7 mouse cellular contexts compared by ENCODE assay signal in the genomic region with DNA sequence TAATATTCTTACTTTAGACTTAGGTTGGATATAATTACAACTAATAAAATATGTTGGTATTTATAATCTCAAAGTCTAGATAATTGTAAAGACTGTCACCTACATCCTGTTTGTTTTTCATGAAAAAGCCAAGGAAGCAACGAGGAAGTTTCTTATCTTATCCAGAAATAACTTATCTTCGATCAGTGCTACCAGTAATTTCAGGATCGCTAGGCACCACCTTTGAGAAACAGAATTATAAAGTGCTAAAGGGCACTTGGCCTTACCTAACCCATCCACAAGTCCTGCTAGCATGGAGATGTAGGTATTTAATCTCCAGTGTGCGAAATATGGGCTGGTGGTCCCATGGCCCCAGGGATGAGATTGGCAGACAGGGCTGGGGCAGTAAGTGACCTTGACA. TPM values are rescaled to one million over a fixed set of nuclear protein-coding genes. Genes with fewer than 3 reads are reported as not detected.
DNase-seq lines count a peak whose midpoint lies in the region; ATAC-seq and TF ChIP-seq lines count a peak whose summit lies in the region.

No protein-coding gene starts in this region.

- DNase-seq in lung, adult 2 months, result no peak
- no peak for DNase-seq in lung, postnatal 10 days
- DNase-seq in embryonic facial prominence, embryonic 14.5 days (ENCODE audit: low spot score), result no peak
- no peak for DNase-seq in spleen, adult 12 weeks (ENCODE audit: low spot score)
- DNase-seq in frontal cortex, postnatal 10 days (ENCODE audit: low spot score in 2 of 2), result no peak

- no peaks in the 10 kb centered on the region for H3K9me3 ChIP-seq in embryonic facial prominence, embryonic 14.5 days (ENCODE audit: control insufficient read depth, low read length)
- H3K9me3 ChIP-seq in intestine, postnatal 0 days (ENCODE audit: control insufficient read depth), result no peaks in the 10 kb centered on the region
- no peaks in the 10 kb centered on the region for H3K9me3 ChIP-seq in neural tube, embryonic 15.5 days (replicated peaks)

- 21% methylated on average over 4 of the region's 4 CpGs for WGBS in lung, adult 2 months
- 47% methylated on average over 4 of the region's 4 CpGs for WGBS in embryonic facial prominence, embryonic 14.5 days
- 21% methylated on average over 4 of the region's 4 CpGs for WGBS in intestine, postnatal 0 days
- 51% methylated on average over 4 of the region's 4 CpGs for WGBS in neural tube, embryonic 15.5 days

- ATAC-seq in embryonic facial prominence, embryonic 14.5 days (ENCODE audit: low read depth), result no peak
- ATAC-seq in intestine, postnatal 0 days, result no peak
- ATAC-seq in neural tube, embryonic 15.5 days (ENCODE audit: low FRiP score), result peak; percentile 0; the same call in 1 of the 2 replicates

- H3K4me2 ChIP-seq in embryonic facial prominence, embryonic 14.5 days (ENCODE audit: low read depth, low read length), result peak overlapping the region; percentile 72
- H3K4me2 ChIP-seq in intestine, postnatal 0 days (replicated peaks; ENCODE audit: low read depth), result peak overlapping the region; percentile 77
- peak overlapping the region; percentile 77 for H3K4me2 ChIP-seq in neural tube, embryonic 15.5 days

- no peak for TF ChIP-seq POLR2A in lung, adult 2 months (IDR thresholded peaks at IDR 0.05; ENCODE audit: borderline replicate concordance, extremely low read depth, low read depth, low read length)

- H3K4me3 ChIP-seq in lung, adult 2 months (replicated peaks; ENCODE audit: extremely low read depth, low read depth, low read length), result peak overlapping the region; percentile 97
- H3K4me3 ChIP-seq in embryonic facial prominence, embryonic 14.5 days (ENCODE audit: low read depth, low read length), result peak overlapping the region; percentile 62
- peak overlapping the region; percentile 91 for H3K4me3 ChIP-seq in intestine, postnatal 0 days (ENCODE audit: low read depth, low read length)
- peak overlapping the region; percentile 66 for H3K4me3 ChIP-seq in neural tube, embryonic 15.5 days (replicated peaks)

- H3K9ac ChIP-seq in embryonic facial prominence, embryonic 14.5 days (ENCODE audit: low read depth, low read length), result peak overlapping the region; percentile 82
- H3K9ac ChIP-seq in intestine, postnatal 0 days (ENCODE audit: low read depth, low read length), result peak overlapping the region; percentile 96
- H3K9ac ChIP-seq in neural tube, embryonic 15.5 days (replicated peaks), result peak overlapping the region; percentile 79

- H3K27me3 ChIP-seq in embryonic facial prominence, embryonic 14.5 days (replicated peaks; ENCODE audit: control insufficient read depth, insufficient read depth, low read length), result no peaks in the 10 kb centered on the region
- H3K27me3 ChIP-seq in intestine, postnatal 0 days (replicated peaks; ENCODE audit: control insufficient read depth, insufficient read depth, low read length), result no peaks in the 10 kb centered on the region
- no peaks in the 10 kb centered on the region for H3K27me3 ChIP-seq in neural tube, embryonic 15.5 days (replicated peaks)

- no peaks in the 10 kb centered on the region for H3K36me3 ChIP-seq in embryonic facial prominence, embryonic 14.5 days (ENCODE audit: control insufficient read depth, insufficient read depth, low read length)
- no peaks in the 10 kb centered on the region for H3K36me3 ChIP-seq in intestine, postnatal 0 days (ENCODE audit: control insufficient read depth, insufficient read depth)
- H3K36me3 ChIP-seq in neural tube, embryonic 15.5 days, result no peaks in the 10 kb centered on the region

- H3K4me1 ChIP-seq in lung, adult 2 months (ENCODE audit: control insufficient read depth, insufficient read depth, low read length), result peaks cover 7% of the 10 kb centered on the region
- peaks cover 18% of the 10 kb centered on the region for H3K4me1 ChIP-seq in embryonic facial prominence, embryonic 14.5 days (ENCODE audit: control insufficient read depth, insufficient read depth, low read length)
- peaks cover 14% of the 10 kb centered on the region for H3K4me1 ChIP-seq in intestine, postnatal 0 days (replicated peaks; ENCODE audit: control insufficient read depth, insufficient read depth, low read length)
- H3K4me1 ChIP-seq in neural tube, embryonic 15.5 days, result peaks cover 17% of the 10 kb centered on the region

- no peak overlapping the region for H3K27ac ChIP-seq in embryonic facial prominence, embryonic 14.5 days (replicated peaks; ENCODE audit: low read depth, low read length)
- H3K27ac ChIP-seq in intestine, postnatal 0 days (ENCODE audit: low read depth, low read length), result peak overlapping the region; percentile 95
- peak overlapping the region; percentile 82; the same call in 1 of the 2 replicates for H3K27ac ChIP-seq in neural tube, embryonic 15.5 days (replicated peaks)

- no peak for TF ChIP-seq CTCF in lung, adult 2 months (IDR thresholded peaks at IDR 0.05; ENCODE audit: insufficient read depth, low read length)
- TF ChIP-seq CTCF in intestine, postnatal 0 days (IDR thresholded peaks at IDR 0.05; ENCODE audit: low read depth), result no peak

RNA-seq across cellular contexts. Expression of a gene that starts 1.0 kb away (rescaled TPM):
- 73.3 and 92.1 TPM in 2 replicates for polyA plus RNA-seq in lung, adult 2 months (2012; rRNA removed)
- polyA plus RNA-seq in embryonic facial prominence, embryonic 14.5 days (2014; fragmentation: Nextera tagmentation; extraction: Ambion mirVana), result 29.6 and 35.2 TPM in 2 replicates
- 631 and 770 TPM in 2 replicates for polyA plus RNA-seq in intestine, postnatal 0 days (2015; fragmentation: Nextera tagmentation; extraction: Ambion mirVana)
- polyA plus RNA-seq in neural tube, embryonic 15.5 days (2015; fragmentation: Nextera tagmentation; extraction: Ambion mirVana), result 23.1 and 23.9 TPM in 2 replicates

RNA-seq across cellular contexts. Expression of a gene that starts 43.5 kb away (rescaled TPM):
- polyA plus RNA-seq in lung, adult 2 months (2012; rRNA removed), result not detected in 2 replicates
- 0.43 TPM in 1 of 2 replicates, not detected in the other for polyA plus RNA-seq in embryonic facial prominence, embryonic 14.5 days (2014; fragmentation: Nextera tagmentation; extraction: Ambion mirVana)
- 31.6 and 50.4 TPM in 2 replicates for polyA plus RNA-seq in intestine, postnatal 0 days (2015; fragmentation: Nextera tagmentation; extraction: Ambion mirVana)
- 0.50 TPM in 1 of 2 replicates, not detected in the other for polyA plus RNA-seq in neural tube, embryonic 15.5 days (2015; fragmentation: Nextera tagmentation; extraction: Ambion mirVana)

Comparison
In these comparisons a context has a peak if more than half of its experiments do, and no peak if none do; other contexts are left out.
1. RNA of a gene that starts 43.5 kb away (polyA plus RNA-seq): 31.6 to 50.4 TPM in intestine, postnatal 0 days; 0.50 TPM in neural tube, embryonic 15.5 days, 0.43 TPM in embryonic facial prominence, embryonic 14.5 days and not detected in lung, adult 2 months; every median in the first group is over 10 times any median in the second.
2. Peak in every context shown above with its lines, with median percentiles within 50 percentile points of each other: H3K4me3 ChIP-seq, H3K4me2 ChIP-seq and H3K9ac ChIP-seq.